Mouse (Mus musculus): Measurements from ENCODE around the gene Dpm3. TPM values are rescaled to one million over a fixed set of nuclear protein-coding genes. Genes with fewer than 3 reads are reported as not detected.

Dpm3 gene
- total RNA-seq, 4 experiments from 2014 or later = 15.9 to 28.8 (median 19.6) TPM

GRCm38 (mm10) chr3:89293247-89293918, 34.2 kb downstream of the Dpm3 start:
- no peak for DNase-seq (ENCODE audit: low spot score in 2 of 2)

GRCm38 (mm10) chr3:89294195-89294594, 35.0 kb downstream of the Dpm3 start:
- no peak for DNase-seq (ENCODE audit: low spot score in 2 of 2)

DNA sequence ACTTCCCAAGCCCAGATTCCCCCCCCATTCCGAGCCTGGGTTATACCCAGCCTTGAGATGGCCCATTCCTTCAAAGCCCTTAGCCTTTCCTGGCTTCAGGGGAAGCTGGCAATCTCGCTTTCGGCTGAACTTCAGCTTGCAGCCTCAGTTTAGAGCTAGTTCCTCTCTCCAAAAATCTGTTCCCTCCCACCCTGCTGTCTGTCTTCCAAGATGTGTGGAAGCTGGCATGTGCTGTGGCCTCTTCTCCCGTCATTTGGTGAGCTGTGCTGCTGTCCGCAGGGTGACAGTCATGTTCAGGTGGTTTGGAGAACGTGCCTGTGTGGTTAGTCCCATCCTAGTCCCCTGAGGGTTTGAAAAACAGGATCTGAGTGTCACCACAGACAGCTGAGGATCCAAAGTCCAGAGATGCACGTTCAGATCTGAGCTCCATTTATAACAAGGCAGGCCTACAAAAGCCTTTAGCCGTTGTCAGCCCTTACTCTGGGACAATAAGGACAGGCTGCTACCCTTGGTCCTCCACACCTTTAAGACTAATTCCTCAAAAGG, 36.6 kb downstream of the Dpm3 start:
- no peak for DNase-seq (ENCODE audit: low spot score in 2 of 2)

DNA sequence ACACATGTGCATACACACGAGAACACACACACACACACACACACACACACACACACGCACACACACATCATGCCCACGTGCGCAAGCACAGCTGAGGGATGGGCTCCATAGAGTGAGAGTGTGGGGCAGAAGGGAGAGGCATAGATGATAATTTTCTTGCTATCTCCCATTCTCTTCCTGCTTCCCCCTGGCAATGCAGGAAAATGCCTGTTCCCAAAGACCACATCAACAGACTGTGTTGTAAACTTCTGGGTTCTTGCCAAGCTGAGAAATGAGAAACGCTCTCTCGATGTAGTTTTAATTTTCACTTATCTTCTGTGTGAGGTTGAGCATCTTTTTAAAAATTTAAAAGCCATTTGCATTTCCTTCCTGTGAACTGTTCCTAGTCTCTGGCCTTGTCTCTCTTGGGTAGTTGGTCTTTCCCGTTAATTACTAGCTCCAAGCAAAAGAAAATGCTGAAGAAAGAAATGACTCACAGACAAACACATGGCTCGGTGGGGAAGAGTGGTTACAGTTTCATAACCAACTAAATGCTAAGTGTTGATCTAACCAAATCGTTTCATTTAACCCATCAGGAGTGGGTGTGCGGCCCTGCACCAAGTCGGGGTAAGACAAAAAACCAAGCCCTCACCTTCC, 37.7 kb downstream of the Dpm3 start:
- DNase-seq (ENCODE audit: low spot score in 2 of 2) = no peak

DNA sequence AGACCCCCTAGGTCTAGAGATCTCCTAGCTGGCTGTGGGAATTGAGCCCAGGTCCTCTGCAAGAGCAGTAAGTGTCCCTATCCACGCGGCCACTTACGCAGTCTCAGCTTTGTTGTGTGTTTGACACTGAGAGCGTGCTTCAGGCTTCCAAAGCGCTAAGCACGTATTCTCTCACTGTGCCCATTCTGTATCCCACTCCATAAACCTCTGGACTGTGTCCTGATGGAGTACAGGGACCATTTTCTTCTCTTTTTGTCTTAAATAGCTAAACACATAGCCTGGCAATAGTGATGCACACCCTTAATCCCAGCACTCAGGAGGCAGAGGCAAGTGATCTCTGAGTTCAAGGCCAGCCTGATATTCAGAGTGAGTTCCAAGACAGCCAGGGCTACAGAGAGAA, 39.8 kb downstream of the Dpm3 start:
- no peak for DNase-seq (ENCODE audit: low spot score in 2 of 2)

GRCm38 (mm10) chr3:89299499-89299898, 40.3 kb downstream of the Dpm3 start:
- no peak for DNase-seq (ENCODE audit: low spot score in 2 of 2)

DNA sequence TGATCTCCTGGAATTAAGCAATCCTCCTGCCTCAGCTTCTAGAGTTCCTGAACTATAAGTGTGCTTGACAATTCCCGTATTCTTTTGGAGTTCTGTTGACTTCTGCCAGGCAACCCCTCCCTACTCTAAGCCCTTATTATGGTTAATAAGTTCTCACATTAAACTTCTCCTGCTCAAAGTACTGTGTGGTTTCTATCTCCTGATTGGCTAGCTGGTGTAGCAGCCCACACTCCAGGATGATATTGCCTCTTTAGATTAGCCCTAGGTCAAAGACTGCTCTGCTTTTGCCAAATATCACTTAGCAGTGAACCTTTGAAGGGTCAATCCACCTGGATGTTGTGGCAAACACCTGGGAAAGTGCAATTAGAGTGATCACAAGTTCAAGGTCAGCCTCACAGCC, 40.9 kb downstream of the Dpm3 start:
- DNase-seq (ENCODE audit: low spot score in 2 of 2) = no peak

DNA sequence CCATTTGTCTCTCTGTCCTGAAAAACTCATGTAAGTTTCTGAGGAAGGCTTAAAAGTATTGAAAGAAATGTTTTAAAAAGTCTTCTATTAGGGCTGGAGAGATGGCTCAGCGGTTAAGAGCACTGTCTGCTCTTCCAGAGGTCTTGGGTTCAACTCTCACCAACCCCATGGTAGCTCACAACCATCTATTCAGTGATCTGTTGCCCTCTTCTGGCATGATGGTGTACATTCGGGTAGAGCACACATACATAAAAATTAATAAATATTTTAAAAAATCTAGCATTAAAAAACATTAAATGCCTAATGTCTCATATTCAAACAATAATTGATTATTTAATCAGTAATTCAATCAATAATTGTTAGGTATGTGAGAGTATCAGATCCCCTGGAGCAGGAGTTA, 41.4 kb downstream of the Dpm3 start:
- DNase-seq (ENCODE audit: low spot score in 2 of 2) = no peak

DNA sequence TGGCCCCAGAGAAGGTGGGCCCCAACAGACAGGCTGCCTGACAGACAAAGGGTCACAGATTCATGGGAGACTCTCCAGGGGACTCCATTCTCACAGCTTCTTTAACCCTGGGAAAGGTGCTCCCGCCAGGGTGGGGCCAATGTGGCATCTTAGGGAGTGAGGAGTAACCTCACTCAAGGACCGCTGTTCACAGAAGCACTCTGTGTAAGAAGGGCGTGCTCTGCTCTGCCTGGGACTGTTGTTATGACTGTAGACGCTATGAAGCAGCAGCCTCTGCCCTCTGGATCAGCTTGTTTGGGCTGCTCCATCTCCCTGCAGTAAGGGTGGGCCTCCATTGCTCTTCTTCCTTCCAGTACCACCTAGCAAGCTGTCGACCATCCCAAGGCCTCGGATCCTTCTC, 45.3 kb downstream of the Dpm3 start:
- no peak for DNase-seq (ENCODE audit: low spot score in 2 of 2)

- DNase-seq (ENCODE audit: low spot score in 2 of 2) = no peak
These were observed 45.9 kb downstream of the Dpm3 start for GRCm38 (mm10) chr3:89305105-89305504.

DNA sequence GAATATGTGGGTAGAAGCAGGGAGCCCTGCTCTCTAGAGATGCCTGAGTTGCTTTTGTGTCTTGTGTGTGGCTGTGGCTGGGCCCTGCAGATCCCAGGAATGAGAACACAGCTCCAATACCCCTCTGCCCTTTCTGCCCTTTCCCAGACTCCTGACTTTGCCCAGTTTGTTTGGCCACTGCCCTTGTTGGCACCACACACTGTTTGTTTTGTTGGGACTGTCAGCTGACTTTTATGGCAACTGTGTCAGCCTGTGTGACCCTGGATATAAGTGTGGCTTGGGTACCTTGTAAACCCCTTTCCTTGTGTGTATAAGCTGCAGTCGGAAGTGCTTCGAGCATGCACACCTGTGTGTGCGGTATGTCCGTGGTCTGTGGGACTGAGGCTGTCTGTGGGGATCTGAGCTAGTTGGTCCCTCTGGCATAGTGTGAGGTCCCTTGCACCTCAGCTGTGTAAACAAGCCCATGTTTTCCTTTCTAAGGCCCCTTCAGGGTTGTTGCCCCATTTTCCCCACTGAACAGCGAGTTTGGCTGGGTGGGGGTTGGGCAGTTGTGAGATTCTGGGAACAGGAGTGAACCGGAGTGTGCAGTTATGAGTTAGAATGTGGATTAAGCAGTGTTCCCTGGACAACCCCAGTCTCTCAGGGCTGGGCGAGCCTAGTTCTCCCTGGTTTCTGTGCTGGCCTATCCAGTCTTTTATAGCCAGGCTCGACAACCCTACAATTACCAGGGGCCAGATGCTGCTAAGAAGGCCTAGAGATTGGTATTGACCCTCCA, 46.6 kb downstream of the Dpm3 start:
- DNase-seq (ENCODE audit: low spot score in 2 of 2) = no peak

DNA sequence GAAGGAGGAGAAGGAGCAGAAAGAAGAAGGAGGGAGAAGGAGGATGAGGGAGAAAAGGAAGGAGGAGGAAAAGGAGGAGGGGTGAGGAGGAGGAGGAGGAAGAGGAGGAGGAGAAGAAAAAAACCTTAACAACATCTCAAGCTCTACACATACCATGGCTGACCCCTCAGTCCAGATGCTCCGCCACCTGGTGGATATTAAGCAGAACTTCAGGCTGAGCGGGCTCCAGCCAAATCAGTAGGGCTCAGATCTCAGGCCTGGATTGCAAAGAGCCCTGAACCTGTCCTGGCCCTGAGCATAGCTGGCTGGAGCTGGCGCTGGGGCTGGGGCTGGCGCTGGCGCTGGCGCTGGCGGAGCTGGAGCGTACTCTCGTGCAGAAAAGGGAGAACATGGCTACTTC, 48.9 kb downstream of the Dpm3 start:
- DNase-seq (ENCODE audit: low spot score in 2 of 2) = peak in 1 of 2 experiments; percentile 46

GRCm38 (mm10) chr3:89314340-89314739, 55.2 kb downstream of the Dpm3 start:
- DNase-seq (ENCODE audit: low spot score in 2 of 2) = no peak

DNA sequence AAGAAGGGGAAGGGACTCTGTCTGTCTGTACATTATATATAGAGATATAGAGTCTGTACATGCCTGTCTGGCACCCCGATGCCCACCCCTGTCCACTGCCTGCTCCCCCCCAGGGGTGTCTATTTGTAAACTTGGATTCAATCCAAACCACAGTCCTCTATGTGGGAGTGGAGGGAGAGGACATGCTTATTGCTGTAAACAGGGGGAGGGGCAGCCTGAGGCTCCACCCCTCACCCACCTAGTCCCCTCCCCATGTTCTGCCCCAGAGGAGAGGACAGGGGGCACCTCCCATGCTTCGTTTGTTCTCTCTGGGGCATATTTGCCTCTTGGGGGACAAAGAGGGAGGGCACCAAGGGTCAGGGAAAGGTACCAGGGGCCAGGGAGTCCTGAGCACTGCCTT, 55.6 kb downstream of the Dpm3 start:
- no peak for DNase-seq (ENCODE audit: low spot score in 2 of 2)

GRCm38 (mm10) chr3:89315195-89315929, 56.2 kb downstream of the Dpm3 start:
- peak; percentile 61 to 73 for DNase-seq (ENCODE audit: low spot score in 2 of 2)

DNA sequence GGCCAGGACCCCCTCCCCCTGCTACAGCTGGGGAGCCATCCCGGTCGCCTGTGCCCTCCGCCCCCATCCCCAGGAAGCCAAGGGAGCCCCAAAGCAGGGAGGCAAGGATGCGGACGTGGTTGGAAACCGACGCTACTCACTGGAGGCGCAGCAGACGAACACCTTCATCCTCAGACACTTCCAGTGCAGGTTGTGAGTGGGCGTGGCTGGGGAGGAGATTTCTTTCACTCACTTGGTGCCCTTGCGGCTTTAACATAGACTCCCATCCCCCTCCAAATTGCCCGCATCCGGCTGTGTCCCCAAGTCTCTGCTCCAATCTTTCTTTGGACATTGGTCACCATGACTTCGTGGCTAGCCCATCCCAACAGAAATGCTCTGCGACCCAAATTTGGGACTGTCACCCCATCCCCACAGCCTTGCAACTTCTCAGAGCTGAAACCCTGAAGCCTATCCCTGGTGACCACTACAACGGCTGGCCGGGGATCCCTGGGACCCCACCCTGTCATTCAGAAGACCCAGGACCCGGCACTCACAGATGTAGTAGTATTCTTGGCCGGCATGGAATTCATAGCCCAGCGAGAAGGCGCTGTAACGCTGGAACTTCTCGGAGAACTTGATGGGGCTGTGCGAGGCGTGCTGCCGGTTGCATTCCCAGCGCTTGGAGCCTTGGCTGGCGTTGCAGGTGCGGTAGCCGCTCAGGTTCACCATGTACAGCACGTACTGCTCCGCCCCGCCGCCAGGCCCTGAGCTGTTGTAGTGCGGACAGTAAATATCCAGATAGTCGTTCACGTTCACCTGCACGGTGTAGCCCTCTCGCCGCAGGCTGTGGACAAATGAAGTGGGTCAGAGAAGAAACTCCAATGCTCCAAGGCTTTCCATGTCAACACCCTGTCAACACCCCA, 57.0 kb downstream of the Dpm3 start:
- DNase-seq (ENCODE audit: low spot score in 2 of 2) = no peak
